Mouse (Mus musculus) limb, embryonic 15.5 days (tissue): ENCODE measurements around the gene Rasgef1b. TPM values are rescaled to one million over a fixed set of nuclear protein-coding genes. Genes with fewer than 3 reads are reported as not detected.

Experiments used
- ATAC-seq: fragments of 200-750 bp; cut with Nextera tagmentation; 2 replicates; pipeline ENCODE4 v1.8.0; 2017; ENCODE audit warnings: low read depth, moderate TSS enrichment; ENCODE audit not compliant: insufficient number of reproducible peaks, low FRiP score, low TSS enrichment
- H3K27ac ChIP-seq: fragments of 300-500 bp; sonication (generic); 2 replicates; pipeline ENCODE4 v1.5.1; 2015; ENCODE audit warnings: moderate library complexity, mild to moderate bottlenecking, inconsistent platforms
- H3K27me3 ChIP-seq: fragments of 300-500 bp; sonication (generic); 2 replicates; pipeline ENCODE4 v1.6.1; 2015; ENCODE audit warnings: inconsistent platforms
- H3K36me3 ChIP-seq: fragments of 300-500 bp; sonication (generic); 2 replicates; pipeline ENCODE4 v1.6.1; 2015; ENCODE audit warnings: inconsistent platforms
- H3K4me1 ChIP-seq: fragments of 300-500 bp; sonication (generic); 2 replicates; pipeline ENCODE4 v1.6.1; 2015; ENCODE audit warnings: inconsistent platforms
- H3K4me2 ChIP-seq: fragments of 300-500 bp; sonication (generic); 2 replicates; pipeline ENCODE4 v1.6.1; 2015; ENCODE audit warnings: mild to moderate bottlenecking, inconsistent platforms
- H3K4me3 ChIP-seq: fragments of 300-500 bp; sonication (generic); 2 replicates; pipeline ENCODE4 v1.5.1; 2015; ENCODE audit warnings: mild to moderate bottlenecking, inconsistent platforms
- H3K9ac ChIP-seq: fragments of 300-500 bp; sonication (generic); 2 replicates; pipeline ENCODE4 v1.6.1; 2015; ENCODE audit warnings: inconsistent platforms
- H3K9me3 ChIP-seq: fragments of 300-500 bp; sonication (generic); 2 replicates; pipeline ENCODE4 v1.6.1; 2016; ENCODE audit warnings: inconsistent platforms
- WGBS: fragments of 180-500 bp; shearing (Covaris S2); methylation state at CpG from one replicate; pipeline ENCODE4 v1.1.7; 2015; 5-methylcytosine and 5-hydroxymethylcytosine counted together
- polyA plus RNA-seq: library from polyadenylated mRNA; unstranded; fragments of >200 nt; fragmentation: Nextera tagmentation; extraction: Ambion mirVana; gene quantifications from 2 replicates; pipeline ENCODE4 v1.2.1, GENCODE M21; 2015

The Rasgef1b gene
- polyA plus RNA-seq, 1 experiment from 2014 or later = 8.8 TPM

- Histone ChIP-seq H3K4me1 (no peaks in the 10 kb centered on the region), H3K9ac (no peak overlapping the region), H3K36me3 (no peaks in the 10 kb centered on the region), H3K27me3 (peaks cover 4% of the 10 kb centered on the region; the same call in 1 of the 2 replicates), H3K4me2 (no peak overlapping the region), H3K9me3 (no peaks in the 10 kb centered on the region), H3K27ac (no peak overlapping the region), H3K4me3 (no peak overlapping the region)
- 40% methylated on average over 10 of the region's 10 CpGs for WGBS
- ATAC-seq = no peak
These were observed 9.3 kb upstream of the Rasgef1b start for GRCm38 (mm10) chr5:99737937-99738727.

GRCm38 (mm10) chr5:99729931-99730330, 1.1 kb upstream of the Rasgef1b start:
- H3K9me3 ChIP-seq = no peaks in the 10 kb centered on the region
- H3K4me2 ChIP-seq = no peak overlapping the region
- no peak for ATAC-seq
- no peak overlapping the region for H3K27ac ChIP-seq
- H3K36me3 ChIP-seq = no peaks in the 10 kb centered on the region
- no peak overlapping the region for H3K9ac ChIP-seq
- peaks cover 4% of the 10 kb centered on the region for H3K27me3 ChIP-seq
- peaks cover 16% of the 10 kb centered on the region for H3K4me1 ChIP-seq
- H3K4me3 ChIP-seq = no peak overlapping the region
- WGBS = 63% methylated on average over 1 of the region's 1 CpGs

- Histone ChIP-seq H3K9ac (no peak overlapping the region), H3K4me1 (peaks cover 16% of the 10 kb centered on the region), H3K4me3 (peak overlapping the region; percentile 65), H3K9me3 (no peaks in the 10 kb centered on the region), H3K27ac (peak overlapping the region; percentile 47; the same call in 1 of the 2 replicates), H3K36me3 (no peaks in the 10 kb centered on the region), H3K27me3 (peaks cover 4% of the 10 kb centered on the region), H3K4me2 (peak overlapping the region; percentile 99)
- peak; percentile 74 for ATAC-seq
- WGBS = 2% methylated on average over 18 of the region's 18 CpGs
These were observed 557 bp upstream of the Rasgef1b start for GRCm38 (mm10) chr5:99729361-99729882.

GRCm38 (mm10) chr5:99728027-99728451, 826 bp downstream of the Rasgef1b start:
- under 1% methylated on average over 15 of the region's 15 CpGs for WGBS
- H3K27ac ChIP-seq = no peak overlapping the region
- H3K4me1 ChIP-seq = peaks cover 16% of the 10 kb centered on the region
- H3K4me2 ChIP-seq = peak overlapping the region; percentile 99
- H3K27me3 ChIP-seq = peaks cover 4% of the 10 kb centered on the region
- no peaks in the 10 kb centered on the region for H3K36me3 ChIP-seq
- peak overlapping the region; percentile 65 for H3K4me3 ChIP-seq
- no peaks in the 10 kb centered on the region for H3K9me3 ChIP-seq
- H3K9ac ChIP-seq = no peak overlapping the region
- ATAC-seq = no peak

GRCm38 (mm10) chr5:99723941-99724340, 4.9 kb downstream of the Rasgef1b start:
- ATAC-seq = no peak
- Histone ChIP-seq H3K27ac (no peak overlapping the region), H3K36me3 (no peaks in the 10 kb centered on the region), H3K9ac (no peak overlapping the region), H3K27me3 (peaks cover 4% of the 10 kb centered on the region), H3K4me2 (no peak overlapping the region), H3K4me1 (peaks cover 11% of the 10 kb centered on the region), H3K4me3 (no peak overlapping the region), H3K9me3 (no peaks in the 10 kb centered on the region)
- WGBS = 76% methylated on average over 6 of the region's 6 CpGs

- no peak overlapping the region for H3K27ac ChIP-seq
- H3K9me3 ChIP-seq = no peaks in the 10 kb centered on the region
- WGBS = 79% methylated on average over 2 of the region's 2 CpGs
- no peaks in the 10 kb centered on the region; the same call in 1 of the 2 replicates for H3K27me3 ChIP-seq
- H3K36me3 ChIP-seq = no peaks in the 10 kb centered on the region
- no peaks in the 10 kb centered on the region; the same call in 1 of the 2 replicates for H3K4me1 ChIP-seq
- no peak overlapping the region for H3K4me2 ChIP-seq
- H3K9ac ChIP-seq = no peak overlapping the region
- H3K4me3 ChIP-seq = no peak overlapping the region
- no peak for ATAC-seq
These were observed 6.6 kb downstream of the Rasgef1b start for GRCm38 (mm10) chr5:99722310-99722709.

- Histone ChIP-seq H3K9ac (no peak overlapping the region), H3K4me1 (no peaks in the 10 kb centered on the region; the same call in 1 of the 2 replicates), H3K36me3 (no peaks in the 10 kb centered on the region), H3K27ac (no peak overlapping the region), H3K4me3 (no peak overlapping the region), H3K4me2 (no peak overlapping the region), H3K9me3 (no peaks in the 10 kb centered on the region), H3K27me3 (no peaks in the 10 kb centered on the region)
- ATAC-seq = no peak
- WGBS = 64% methylated on average over 2 of the region's 2 CpGs
These were observed 8.3 kb downstream of the Rasgef1b start for GRCm38 (mm10) chr5:99720554-99720953.

- Histone ChIP-seq H3K36me3 (no peaks in the 10 kb centered on the region), H3K9me3 (no peaks in the 10 kb centered on the region), H3K4me2 (no peak overlapping the region), H3K4me1 (no peaks in the 10 kb centered on the region; the same call in 1 of the 2 replicates), H3K9ac (no peak overlapping the region), H3K27ac (no peak overlapping the region), H3K4me3 (no peak overlapping the region), H3K27me3 (no peaks in the 10 kb centered on the region)
- 65% methylated on average over 8 of the region's 8 CpGs for WGBS
- ATAC-seq = no peak
These were observed 10.9 kb downstream of the Rasgef1b start for GRCm38 (mm10) chr5:99717917-99718316.

- Histone ChIP-seq H3K4me3 (no peak overlapping the region), H3K9me3 (no peaks in the 10 kb centered on the region), H3K4me2 (no peak overlapping the region), H3K4me1 (no peaks in the 10 kb centered on the region; the same call in 1 of the 2 replicates), H3K36me3 (no peaks in the 10 kb centered on the region), H3K27ac (no peak overlapping the region), H3K9ac (no peak overlapping the region), H3K27me3 (no peaks in the 10 kb centered on the region)
- no peak for ATAC-seq
- 48% methylated on average over 5 of the region's 5 CpGs for WGBS
These were observed 13.6 kb downstream of the Rasgef1b start for GRCm38 (mm10) chr5:99715281-99715744.

- 90% methylated on average over 2 of the region's 2 CpGs for WGBS
- no peaks in the 10 kb centered on the region for H3K36me3 ChIP-seq
- H3K4me2 ChIP-seq = no peak overlapping the region
- no peaks in the 10 kb centered on the region for H3K9me3 ChIP-seq
- no peak for ATAC-seq
- H3K27me3 ChIP-seq = no peaks in the 10 kb centered on the region
- no peak overlapping the region for H3K9ac ChIP-seq
- H3K4me3 ChIP-seq = no peak overlapping the region
- no peak overlapping the region for H3K27ac ChIP-seq
- H3K4me1 ChIP-seq = no peaks in the 10 kb centered on the region
These were observed 16.9 kb downstream of the Rasgef1b start for GRCm38 (mm10) chr5:99711947-99712346.

- Histone ChIP-seq H3K4me2 (no peak overlapping the region), H3K4me1 (no peaks in the 10 kb centered on the region), H3K27ac (no peak overlapping the region), H3K9ac (no peak overlapping the region), H3K9me3 (no peaks in the 10 kb centered on the region), H3K27me3 (no peaks in the 10 kb centered on the region), H3K36me3 (no peaks in the 10 kb centered on the region), H3K4me3 (no peak overlapping the region)
- ATAC-seq = no peak
- WGBS = 43% methylated on average over 6 of the region's 6 CpGs
These were observed 20.2 kb downstream of the Rasgef1b start for GRCm38 (mm10) chr5:99708706-99709105.

- no peaks in the 10 kb centered on the region for H3K9me3 ChIP-seq
- H3K4me3 ChIP-seq = no peak overlapping the region
- H3K27ac ChIP-seq = no peak overlapping the region
- no peak for ATAC-seq
- H3K36me3 ChIP-seq = no peaks in the 10 kb centered on the region
- H3K4me2 ChIP-seq = no peak overlapping the region
- no peak overlapping the region for H3K9ac ChIP-seq
- no peaks in the 10 kb centered on the region for H3K4me1 ChIP-seq
- WGBS = 31% methylated on average over 6 of the region's 6 CpGs
- no peaks in the 10 kb centered on the region for H3K27me3 ChIP-seq
These were observed 21.6 kb downstream of the Rasgef1b start for GRCm38 (mm10) chr5:99707261-99707660.
